Mouse (Mus musculus) forebrain, embryonic 16.5 days (tissue): ENCODE measurements around the gene Apbb2. TPM values are rescaled to one million over a fixed set of nuclear protein-coding genes. Genes with fewer than 3 reads are reported as not detected.

Experiments used
- ATAC-seq: fragments of 200-750 bp; cut with Nextera tagmentation; 2 replicates; pipeline ENCODE4 v1.8.0; 2017; ENCODE audit warnings: mild to moderate bottlenecking, moderate library complexity
- H3K27ac ChIP-seq: fragments of 300-500 bp; sonication (generic); 2 replicates; pipeline ENCODE4 v1.5.1; 2014; ENCODE audit warnings: low read length, control low read depth
- H3K27me3 ChIP-seq: fragments of 300-500 bp; sonication (generic); replicated peaks from 2 replicates; pipeline ENCODE4 v1.6.1; 2014; ENCODE audit warnings: low read length; ENCODE audit not compliant: control insufficient read depth, insufficient read depth
- H3K36me3 ChIP-seq: fragments of 300-500 bp; sonication (generic); 2 replicates; pipeline ENCODE4 v1.6.1; 2014; ENCODE audit not compliant: control insufficient read depth, insufficient read depth
- H3K4me1 ChIP-seq: fragments of 300-500 bp; sonication (generic); replicated peaks from 2 replicates; pipeline ENCODE4 v1.6.1; 2014; ENCODE audit warnings: low read length; ENCODE audit not compliant: control insufficient read depth, insufficient read depth
- H3K4me2 ChIP-seq: fragments of 300-500 bp; sonication (generic); 2 replicates; pipeline ENCODE4 v1.6.1; 2014; ENCODE audit warnings: mild to moderate bottlenecking, low read length, control low read depth
- H3K4me3 ChIP-seq: fragments of 300-500 bp; sonication (generic); replicated peaks from 2 replicates; pipeline ENCODE4 v1.5.1; 2014; ENCODE audit warnings: mild to moderate bottlenecking, low read length, control low read depth
- H3K9ac ChIP-seq: fragments of 300-500 bp; sonication (generic); replicated peaks from 2 replicates; pipeline ENCODE4 v1.6.1; 2014; ENCODE audit warnings: low read depth, low read length, control low read depth
- H3K9me3 ChIP-seq: fragments of 300-500 bp; sonication (generic); 2 replicates; pipeline ENCODE4 v1.6.1; 2016; ENCODE audit warnings: low read length; ENCODE audit not compliant: control insufficient read depth
- WGBS: fragments of 180-500 bp; shearing (Covaris S2); extraction: QIAGEN DNeasy Blood & Tissue Kit; methylation state at CpG from one replicate; pipeline ENCODE4 v1.1.7; 2014; 5-methylcytosine and 5-hydroxymethylcytosine counted together
- polyA plus RNA-seq: library from polyadenylated mRNA; unstranded; fragments of >200 nt; fragmentation: Nextera tagmentation; extraction: Ambion mirVana; gene quantifications from 2 replicates; pipeline ENCODE4 v1.2.1, GENCODE M21; 2015

Gene Apbb2
- polyA plus RNA-seq, 1 experiment from 2014 or later, result 99.1 TPM

- H3K4me2 ChIP-seq, result no peak overlapping the region
- H3K27me3 ChIP-seq, result no peaks in the 10 kb centered on the region
- no peak for ATAC-seq
- no peaks in the 10 kb centered on the region for H3K36me3 ChIP-seq
- H3K9me3 ChIP-seq, result no peaks in the 10 kb centered on the region
- H3K9ac ChIP-seq, result no peak overlapping the region
- 87% methylated on average over 4 of the region's 4 CpGs for WGBS
- H3K4me1 ChIP-seq, result no peaks in the 10 kb centered on the region
- H3K4me3 ChIP-seq, result no peak overlapping the region
- no peak overlapping the region for H3K27ac ChIP-seq
Observed at GRCm38 (mm10) chr5:66607201-66607600, 11.4 kb downstream of the Apbb2 start.

- Histone ChIP-seq H3K4me2 (no peak overlapping the region), H3K9ac (no peak overlapping the region), H3K4me1 (no peaks in the 10 kb centered on the region), H3K27ac (no peak overlapping the region), H3K36me3 (no peaks in the 10 kb centered on the region), H3K9me3 (no peaks in the 10 kb centered on the region), H3K4me3 (no peak overlapping the region), H3K27me3 (no peaks in the 10 kb centered on the region)
- WGBS, result 79% methylated on average over 11 of the region's 11 CpGs
- ATAC-seq, result no peak
Observed at GRCm38 (mm10) chr5:66605636-66606035, 12.9 kb downstream of the Apbb2 start.

GRCm38 (mm10) chr5:66604423-66604822 lies 14.2 kb downstream of the Apbb2 start:
- H3K9me3 ChIP-seq, result no peaks in the 10 kb centered on the region
- no peak for ATAC-seq
- H3K36me3 ChIP-seq, result no peaks in the 10 kb centered on the region
- H3K4me2 ChIP-seq, result no peak overlapping the region
- H3K4me3 ChIP-seq, result no peak overlapping the region
- no peak overlapping the region for H3K27ac ChIP-seq
- H3K27me3 ChIP-seq, result no peaks in the 10 kb centered on the region
- 86% methylated on average over 4 of the region's 4 CpGs for WGBS
- no peak overlapping the region for H3K9ac ChIP-seq
- no peaks in the 10 kb centered on the region for H3K4me1 ChIP-seq

- H3K4me2 ChIP-seq, result no peak overlapping the region
- H3K27ac ChIP-seq, result no peak overlapping the region
- no peak for ATAC-seq
- no peaks in the 10 kb centered on the region for H3K4me1 ChIP-seq
- H3K9me3 ChIP-seq, result no peaks in the 10 kb centered on the region
- 70% methylated on average over 8 of the region's 8 CpGs for WGBS
- H3K36me3 ChIP-seq, result no peaks in the 10 kb centered on the region
- H3K9ac ChIP-seq, result no peak overlapping the region
- H3K27me3 ChIP-seq, result no peaks in the 10 kb centered on the region
- no peak overlapping the region for H3K4me3 ChIP-seq
Observed at GRCm38 (mm10) chr5:66603746-66604145, 14.8 kb downstream of the Apbb2 start.

GRCm38 (mm10) chr5:66603223-66603622 lies 15.4 kb downstream of the Apbb2 start:
- Histone ChIP-seq H3K27me3 (no peaks in the 10 kb centered on the region), H3K4me2 (no peak overlapping the region), H3K27ac (no peak overlapping the region), H3K4me1 (no peaks in the 10 kb centered on the region), H3K4me3 (no peak overlapping the region), H3K9me3 (no peaks in the 10 kb centered on the region), H3K9ac (no peak overlapping the region), H3K36me3 (no peaks in the 10 kb centered on the region)
- ATAC-seq, result no peak
- 39% methylated on average over 7 of the region's 7 CpGs for WGBS

- Histone ChIP-seq H3K27me3 (no peaks in the 10 kb centered on the region), H3K36me3 (no peaks in the 10 kb centered on the region), H3K4me2 (no peak overlapping the region), H3K9me3 (no peaks in the 10 kb centered on the region), H3K27ac (no peak overlapping the region), H3K4me1 (no peaks in the 10 kb centered on the region), H3K4me3 (no peak overlapping the region), H3K9ac (no peak overlapping the region)
- 0 out of 2 replicates have a peak, but pooled peaks have one; percentile 29 for ATAC-seq
- 31% methylated on average over 9 of the region's 9 CpGs for WGBS
Observed at GRCm38 (mm10) chr5:66602287-66602820, 16.2 kb downstream of the Apbb2 start.

GRCm38 (mm10) chr5:66600415-66600814 lies 18.2 kb downstream of the Apbb2 start:
- Histone ChIP-seq H3K27me3 (no peaks in the 10 kb centered on the region), H3K9ac (no peak overlapping the region), H3K4me3 (no peak overlapping the region), H3K27ac (no peak overlapping the region), H3K4me2 (no peak overlapping the region), H3K9me3 (no peaks in the 10 kb centered on the region), H3K36me3 (no peaks in the 10 kb centered on the region), H3K4me1 (no peaks in the 10 kb centered on the region)
- ATAC-seq, result no peak
- 90% methylated on average over 8 of the region's 8 CpGs for WGBS

DNA sequence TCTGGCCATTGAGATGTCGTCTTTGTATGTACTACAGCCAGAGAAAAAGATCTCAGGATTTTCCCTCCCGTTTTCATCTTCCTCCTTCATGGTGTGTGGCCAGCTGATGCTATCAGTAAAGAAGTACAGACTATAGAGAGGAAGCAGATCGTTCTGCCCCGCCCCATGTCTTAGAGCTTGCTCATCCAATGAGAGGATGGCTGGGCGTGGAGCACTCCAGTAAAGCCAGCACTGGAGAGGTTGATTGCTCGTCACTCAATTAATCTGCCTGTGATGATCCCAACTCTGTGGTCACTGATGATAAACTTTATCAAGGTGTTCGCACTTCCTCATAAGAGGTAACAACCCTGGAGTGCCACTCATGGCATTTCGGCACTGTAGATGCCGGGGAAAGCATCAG lies 18.7 kb downstream of the Apbb2 start:
- Histone ChIP-seq H3K9me3 (no peaks in the 10 kb centered on the region), H3K27me3 (no peaks in the 10 kb centered on the region), H3K4me3 (no peak overlapping the region), H3K27ac (no peak overlapping the region), H3K36me3 (no peaks in the 10 kb centered on the region), H3K9ac (no peak overlapping the region), H3K4me2 (no peak overlapping the region), H3K4me1 (no peaks in the 10 kb centered on the region)
- ATAC-seq, result no peak
- WGBS, result 89% methylated on average over 9 of the region's 9 CpGs

GRCm38 (mm10) chr5:66596296-66596695 lies 22.3 kb downstream of the Apbb2 start:
- no peak for ATAC-seq
- Histone ChIP-seq H3K9me3 (no peaks in the 10 kb centered on the region), H3K4me2 (no peak overlapping the region), H3K9ac (no peak overlapping the region), H3K27me3 (no peaks in the 10 kb centered on the region), H3K36me3 (no peaks in the 10 kb centered on the region), H3K4me3 (no peak overlapping the region), H3K4me1 (no peaks in the 10 kb centered on the region), H3K27ac (no peak overlapping the region)
- WGBS, result 78% methylated on average over 3 of the region's 3 CpGs

- Histone ChIP-seq H3K27ac (no peak overlapping the region), H3K9me3 (no peaks in the 10 kb centered on the region), H3K4me1 (no peaks in the 10 kb centered on the region), H3K4me3 (no peak overlapping the region), H3K27me3 (no peaks in the 10 kb centered on the region), H3K9ac (no peak overlapping the region), H3K36me3 (no peaks in the 10 kb centered on the region), H3K4me2 (no peak overlapping the region)
- 86% methylated on average over 14 of the region's 14 CpGs for WGBS
- no peak for ATAC-seq
Observed at GRCm38 (mm10) chr5:66594881-66595280, 23.7 kb downstream of the Apbb2 start.
